Mouse (Mus musculus) frontal cortex, postnatal 25 days (tissue): ENCODE data around the gene Senp7.
"Not testable (repeated sequence)": the region's sequence is repeated elsewhere in the genome, so short reads cannot be mapped to it uniquely, and the experiment has no call there.

Experiments used
- DNase-seq, 2 experiments: peaks; one replicate each; pipeline ENCODE4 v3.0.0; 2022; ENCODE audit warnings: low spot score in 2 of 2

The Senp7 gene

GRCm38 (mm10) chr16:56066113-56066512, 18.0 kb downstream of the Senp7 start:
- no peak for DNase-seq

GRCm38 (mm10) chr16:56068523-56069070, 20.5 kb downstream of the Senp7 start:
- DNase-seq, result no peak

- no peak for DNase-seq
Observed at GRCm38 (mm10) chr16:56071317-56072232, 23.4 kb downstream of the Senp7 start.

- no peak for DNase-seq
Observed at GRCm38 (mm10) chr16:56072533-56072932, 24.4 kb downstream of the Senp7 start.

GRCm38 (mm10) chr16:56073150-56073549, 25.0 kb downstream of the Senp7 start:
- not testable (repeated sequence) for DNase-seq

- no peak for DNase-seq
Observed at GRCm38 (mm10) chr16:56074122-56074521, 26.0 kb downstream of the Senp7 start.

- no peak for DNase-seq
Observed at GRCm38 (mm10) chr16:56074565-56074964, 26.4 kb downstream of the Senp7 start.

- DNase-seq, result peak; percentile 61 to 70
Observed at GRCm38 (mm10) chr16:56075222-56076111, 27.3 kb downstream of the Senp7 start.

GRCm38 (mm10) chr16:56076121-56076869, 28.2 kb downstream of the Senp7 start:
- no peak for DNase-seq

- DNase-seq, result no peak
Observed at GRCm38 (mm10) chr16:56079419-56079818, 31.3 kb downstream of the Senp7 start.

- no peak for DNase-seq
Observed at GRCm38 (mm10) chr16:56081691-56082090, 33.6 kb downstream of the Senp7 start.

- DNase-seq, result no peak
Observed at GRCm38 (mm10) chr16:56086336-56086735, 38.2 kb downstream of the Senp7 start.

- DNase-seq, result no peak
Observed at GRCm38 (mm10) chr16:56090385-56090784, 42.2 kb downstream of the Senp7 start.

GRCm38 (mm10) chr16:56096401-56097018, 48.4 kb downstream of the Senp7 start:
- DNase-seq, result not testable (repeated sequence)

- no peak for DNase-seq
Observed at GRCm38 (mm10) chr16:56115706-56116105, 67.6 kb downstream of the Senp7 start.

GRCm38 (mm10) chr16:56116155-56116554, 68.0 kb downstream of the Senp7 start:
- DNase-seq, result no peak

- no peak for DNase-seq
Observed at GRCm38 (mm10) chr16:56117327-56118180, 69.4 kb downstream of the Senp7 start.

- DNase-seq, result no peak
Observed at GRCm38 (mm10) chr16:56122517-56122916, 74.4 kb downstream of the Senp7 start.

- DNase-seq, result no peak
Observed at GRCm38 (mm10) chr16:56124045-56124444, 75.9 kb downstream of the Senp7 start.

- DNase-seq, result no peak
Observed at GRCm38 (mm10) chr16:56131666-56132065, 83.5 kb downstream of the Senp7 start.
